Mouse (Mus musculus): ENCODE measurements around the gene Usp42.

The Usp42 gene

DNA sequence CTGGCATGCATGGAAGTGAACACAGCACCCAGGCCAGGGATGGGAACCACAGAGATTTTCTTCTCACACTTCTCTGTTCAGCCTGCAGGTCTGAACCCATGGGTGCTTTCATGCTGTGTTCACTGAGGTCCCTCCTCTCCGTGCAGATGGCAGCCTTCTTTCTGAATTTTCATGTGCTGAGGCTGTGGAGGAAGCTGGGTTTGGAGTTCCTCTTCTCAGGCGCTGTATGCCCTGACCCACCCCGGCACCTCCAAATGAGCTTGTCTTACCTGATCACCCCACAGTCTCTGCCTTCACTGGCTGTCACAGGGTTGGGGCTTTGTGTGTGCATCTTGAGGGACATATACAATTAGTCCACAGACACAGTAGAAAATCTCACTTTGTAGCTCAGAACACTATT lies 44.5 kb downstream of the Usp42 start:
- DNase-seq = no peak

DNA sequence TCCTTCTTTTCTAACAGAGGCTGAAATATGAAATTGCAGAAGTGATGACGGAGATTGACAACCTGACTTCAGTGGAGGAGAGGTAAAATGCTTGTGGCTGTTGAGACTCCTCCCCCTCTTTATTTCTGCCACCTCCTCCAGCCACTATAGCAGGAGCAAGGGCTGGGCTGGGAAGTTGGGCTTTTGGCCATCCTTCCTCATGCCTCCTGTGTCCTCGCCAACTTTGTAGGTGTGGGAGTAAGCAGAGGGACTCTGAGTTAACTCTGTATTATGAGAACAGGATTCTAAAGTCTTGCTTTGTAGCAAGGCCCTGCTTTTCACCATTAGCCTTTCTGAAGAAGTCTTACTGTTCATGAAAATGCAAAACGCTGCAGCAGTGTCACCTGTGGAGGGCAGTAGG lies 45.6 kb downstream of the Usp42 start:
- DNase-seq = no peak

DNA sequence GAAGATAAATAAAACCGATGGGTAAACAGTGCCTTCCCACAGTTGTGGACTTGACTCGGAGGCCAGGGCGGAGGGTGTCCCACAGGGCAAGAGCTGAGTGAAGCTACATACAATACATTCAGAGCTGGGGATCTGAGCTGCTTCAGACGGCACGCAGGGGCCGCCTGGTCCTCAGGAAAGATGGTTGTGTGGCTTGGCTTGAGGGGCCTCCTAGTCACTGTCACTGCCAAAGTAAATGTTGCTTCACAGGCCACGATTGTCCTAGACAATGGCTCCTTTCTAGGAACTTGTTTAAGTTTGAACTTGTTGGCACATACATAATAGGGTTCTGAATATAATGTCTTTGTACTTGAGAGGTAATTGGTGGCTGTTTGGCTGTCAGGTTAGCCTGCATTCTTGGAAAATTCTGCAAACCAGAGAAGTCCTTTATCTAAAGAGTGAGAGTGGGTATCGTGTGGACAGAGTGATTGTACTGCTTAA lies 47.1 kb downstream of the Usp42 start:
- no peak for DNase-seq

DNA sequence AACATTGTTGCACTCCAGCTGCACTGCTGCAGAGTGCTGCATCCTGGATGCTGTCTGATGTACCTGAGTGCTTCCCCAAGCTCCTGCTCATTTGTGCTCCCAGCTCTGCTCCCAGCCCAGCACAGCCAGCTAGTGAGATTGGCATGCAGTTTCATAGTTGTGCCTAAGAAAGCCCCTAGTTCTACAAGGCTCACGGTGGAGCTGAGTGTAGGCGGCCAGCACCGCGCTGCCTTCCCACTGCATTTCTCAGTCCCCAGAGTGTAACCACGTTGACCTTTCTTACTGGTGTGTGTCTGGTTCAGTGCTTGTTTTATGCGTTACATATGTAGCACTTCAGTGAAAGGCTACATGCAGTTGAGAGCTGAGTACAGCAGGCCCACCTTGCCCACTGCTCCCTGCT lies 48.4 kb downstream of the Usp42 start:
- DNase-seq = no peak

DNA sequence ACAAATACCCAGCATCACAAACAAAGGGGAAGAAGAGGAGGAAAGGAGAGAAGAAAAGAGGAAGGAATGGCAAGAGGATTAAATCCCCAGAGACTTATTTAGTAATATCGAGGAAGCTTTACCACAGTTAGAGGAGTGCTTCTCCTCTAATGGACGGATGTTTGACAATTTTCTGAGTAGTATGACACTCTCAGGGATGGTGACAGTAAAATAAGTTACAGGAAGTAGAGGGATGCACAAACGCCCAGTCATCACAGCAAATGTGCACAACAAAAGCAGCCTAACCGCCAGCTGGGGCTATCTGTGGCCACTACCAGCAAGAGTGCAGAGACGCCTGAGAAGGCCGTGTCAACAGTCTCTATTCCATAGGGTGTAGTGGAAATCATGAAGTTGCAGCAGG lies 52.4 kb downstream of the Usp42 start:
- DNase-seq = no peak

DNA sequence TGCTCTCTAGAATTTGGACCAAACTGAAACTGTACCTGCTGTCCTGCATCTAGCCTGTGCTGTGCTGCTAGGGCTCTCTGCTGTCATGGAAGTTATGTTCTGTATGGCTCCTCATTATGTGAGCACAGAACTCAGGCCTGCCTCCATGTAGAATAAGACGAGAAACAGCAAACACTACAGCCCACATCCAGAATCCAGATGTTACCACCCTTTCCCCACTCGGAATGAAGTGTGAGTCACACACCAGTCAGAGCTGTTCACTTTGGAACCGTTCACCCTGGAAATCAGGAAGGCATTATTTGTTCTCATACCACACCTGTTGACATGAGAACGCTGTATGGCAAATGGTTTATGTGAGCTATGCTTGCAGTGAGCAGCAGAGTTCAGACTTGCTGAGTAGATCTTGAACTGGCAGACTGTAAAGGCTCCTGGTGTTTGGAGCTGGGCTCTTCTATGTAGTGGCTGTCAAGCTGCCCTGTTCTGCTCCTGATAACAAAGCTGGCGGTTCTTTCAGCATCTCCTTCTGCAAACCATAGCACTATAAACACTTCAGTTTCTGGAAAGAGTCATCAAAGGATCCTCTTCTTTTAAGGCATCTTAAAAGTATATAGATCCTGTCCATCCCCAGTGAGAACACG lies 53.3 kb downstream of the Usp42 start:
- no peak for DNase-seq

DNA sequence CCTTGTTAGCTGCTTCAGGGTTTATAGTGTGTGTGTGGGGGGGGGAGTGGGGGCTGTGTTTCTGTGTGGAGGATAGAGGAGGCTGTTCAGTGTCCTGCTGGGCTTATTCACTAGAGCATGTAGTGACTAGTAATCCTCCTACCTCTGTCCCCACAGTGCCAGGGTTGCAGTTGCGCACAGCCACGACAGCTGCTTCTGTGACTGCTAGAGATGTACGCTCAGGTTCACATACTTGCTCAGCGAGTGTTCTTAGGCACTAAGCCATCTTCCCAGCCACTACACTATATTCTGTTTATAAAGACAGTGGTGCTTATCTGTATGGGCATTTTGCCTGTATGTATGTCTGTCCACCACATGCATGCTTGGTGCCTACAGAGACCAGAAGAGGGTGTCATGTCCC lies 54.7 kb downstream of the Usp42 start:
- DNase-seq = no peak

DNA sequence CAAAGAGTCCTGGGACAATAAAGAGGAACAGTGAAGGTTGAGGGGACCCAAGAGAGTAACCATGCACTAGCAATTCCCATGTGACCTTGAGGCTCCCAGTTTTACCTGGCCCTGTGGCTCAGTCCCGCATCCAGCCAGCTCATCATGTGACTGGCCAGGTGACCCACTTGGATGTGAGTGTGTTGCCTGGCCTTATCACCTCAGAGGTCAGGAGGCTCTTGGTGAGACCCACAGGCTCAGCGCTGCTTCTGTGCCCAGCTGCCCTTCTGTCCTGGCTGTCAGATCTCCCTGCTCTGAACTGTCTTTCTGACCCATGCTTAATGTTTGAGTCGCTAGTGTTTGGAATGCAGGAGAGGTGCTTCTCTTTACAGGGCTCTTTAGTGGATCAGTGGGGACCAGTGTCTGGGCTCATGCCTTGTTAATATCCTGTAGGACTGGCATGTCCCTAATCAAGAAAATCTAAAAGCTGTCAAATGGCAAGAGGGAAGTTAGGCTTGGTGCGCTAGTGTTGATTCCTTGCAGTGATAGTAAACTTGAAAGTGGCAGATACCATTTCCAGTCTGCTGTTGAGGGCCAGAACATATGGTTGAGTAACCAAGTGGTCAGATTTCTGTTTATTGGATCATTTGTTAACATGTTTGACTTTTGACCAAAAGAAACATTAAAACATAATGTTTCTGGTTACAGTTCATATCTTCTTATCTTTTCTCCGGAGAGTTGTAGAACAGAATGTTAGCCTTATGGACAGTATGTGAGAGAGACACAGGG lies 55.7 kb downstream of the Usp42 start:
- DNase-seq = no peak

DNA sequence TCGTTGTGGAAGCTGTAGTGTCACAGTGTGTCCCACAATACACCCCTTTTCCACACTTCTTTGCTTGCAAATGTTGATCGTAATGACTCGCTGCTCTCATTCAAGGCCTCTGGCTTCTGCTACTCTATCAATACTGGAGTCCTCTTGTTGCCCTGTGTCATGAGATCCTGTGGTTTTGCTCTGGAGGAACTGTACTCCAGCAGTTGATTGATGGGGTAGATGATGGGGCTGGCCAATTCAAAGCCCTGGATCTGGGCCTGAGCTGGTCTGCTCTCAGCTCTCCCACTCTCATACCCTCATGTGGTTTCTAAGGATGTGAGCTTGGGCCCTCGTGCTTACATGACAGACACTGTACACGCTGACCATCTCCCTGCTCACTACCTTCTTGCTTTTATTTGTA lies 57.5 kb downstream of the Usp42 start:
- no peak for DNase-seq

DNA sequence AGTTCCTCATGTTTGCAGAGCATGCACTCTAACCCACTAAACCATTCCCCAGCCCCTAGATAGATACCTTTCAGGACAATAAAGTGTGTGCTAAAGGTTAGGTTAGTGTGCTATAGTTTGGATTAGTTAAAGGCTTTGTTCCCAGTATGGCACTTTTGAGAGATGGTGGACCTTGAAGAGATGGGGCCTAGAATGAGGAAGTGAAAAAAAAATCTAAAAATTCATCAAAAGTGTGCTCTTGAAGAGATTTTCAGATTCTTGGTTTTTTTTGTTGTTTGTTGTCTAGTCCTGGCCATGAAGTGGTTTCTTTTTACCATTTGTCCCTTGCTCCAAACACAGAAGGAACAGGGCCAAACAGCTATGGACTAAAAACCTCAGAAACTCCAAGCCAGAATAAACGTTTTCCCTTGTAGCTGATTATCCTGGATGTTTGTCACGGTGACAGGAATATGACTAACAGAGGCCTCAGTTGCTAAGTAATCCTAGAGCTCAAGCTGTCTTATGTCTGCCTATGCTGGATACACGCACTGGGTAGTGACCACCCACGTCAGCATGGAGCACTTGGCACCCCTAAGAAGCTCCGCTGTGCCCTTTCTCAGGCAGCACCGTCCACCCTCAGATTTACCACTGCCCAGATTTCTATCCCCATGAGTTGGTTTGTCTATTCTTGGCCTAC lies 61.2 kb downstream of the Usp42 start:
- DNase-seq = no peak

DNA sequence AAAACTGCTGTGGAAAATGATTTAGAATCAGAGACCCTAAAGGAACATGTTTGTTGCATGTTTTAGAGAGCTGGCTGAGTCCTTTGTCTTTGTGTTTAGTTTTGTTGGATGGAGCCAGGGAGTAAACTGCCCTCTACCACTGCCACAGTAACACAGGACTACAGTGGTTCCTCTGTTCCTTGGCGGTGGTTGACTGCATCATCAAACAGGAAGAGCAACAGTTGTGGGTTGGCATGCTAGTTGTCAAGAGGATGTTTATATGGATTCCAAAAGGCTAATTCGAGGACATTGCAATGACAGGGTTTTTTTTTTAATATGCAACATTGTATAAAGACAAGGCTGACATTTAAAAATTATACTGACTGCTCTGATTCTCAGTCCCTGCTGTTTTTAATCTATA lies 62.2 kb downstream of the Usp42 start:
- no peak for DNase-seq

DNA sequence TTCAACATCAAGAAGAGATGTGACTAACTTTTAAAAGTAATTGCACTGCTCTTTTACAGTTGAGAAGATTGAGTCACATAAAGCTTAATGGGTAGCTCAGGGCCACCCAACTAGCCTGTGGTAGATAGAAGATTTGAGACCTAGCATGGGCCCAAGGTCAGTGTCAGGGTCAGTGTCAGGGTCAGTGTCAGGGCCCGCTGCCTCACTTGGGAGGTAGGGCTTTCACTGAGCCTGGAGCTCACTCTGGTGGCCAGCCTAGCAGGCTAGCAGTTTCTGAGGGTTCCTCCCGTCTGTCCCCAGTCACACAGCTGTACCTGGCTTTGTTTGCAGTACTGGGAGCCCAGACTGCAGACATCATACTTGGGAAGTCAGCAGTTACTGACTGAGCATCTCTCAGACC lies 62.7 kb downstream of the Usp42 start:
- DNase-seq = no peak

DNA sequence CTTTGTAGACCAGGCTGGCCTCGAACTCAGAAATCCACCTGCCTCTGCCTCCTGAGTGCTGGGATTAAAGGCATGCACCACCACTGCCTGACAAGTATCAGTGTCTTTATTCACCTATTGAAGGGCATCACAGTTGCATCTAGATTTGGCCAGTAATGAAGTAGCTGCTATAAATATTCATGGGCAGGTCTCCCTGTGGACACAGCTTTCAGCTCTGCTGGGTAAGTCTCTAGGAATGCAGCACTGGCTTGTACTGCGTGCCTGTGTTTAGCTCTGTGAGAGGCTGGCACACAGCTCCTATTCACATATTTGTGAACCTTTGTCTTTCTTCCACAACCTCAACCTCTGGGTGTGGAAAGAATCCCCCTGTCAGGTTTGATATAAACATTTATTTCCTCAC lies 63.2 kb downstream of the Usp42 start:
- no peak for DNase-seq

DNA sequence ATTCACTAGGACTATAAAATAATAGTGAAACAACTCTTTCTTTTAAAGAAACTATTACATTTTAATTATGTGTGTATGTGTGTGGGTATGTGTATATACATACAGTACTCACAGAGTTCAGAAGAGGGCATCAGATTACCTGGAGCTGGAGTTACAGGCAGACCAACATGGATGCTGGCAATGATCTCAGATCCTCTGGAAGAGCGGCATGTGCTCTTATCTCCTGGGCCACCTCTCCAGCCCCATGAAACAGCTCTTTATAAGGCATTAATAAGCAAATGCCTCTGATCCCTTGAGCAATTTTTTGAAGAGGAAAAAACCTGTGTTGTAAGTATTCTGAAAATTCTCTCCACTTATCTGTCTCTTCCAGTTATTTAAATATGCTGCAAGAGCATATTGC lies 66.1 kb downstream of the Usp42 start:
- no peak for DNase-seq

DNA sequence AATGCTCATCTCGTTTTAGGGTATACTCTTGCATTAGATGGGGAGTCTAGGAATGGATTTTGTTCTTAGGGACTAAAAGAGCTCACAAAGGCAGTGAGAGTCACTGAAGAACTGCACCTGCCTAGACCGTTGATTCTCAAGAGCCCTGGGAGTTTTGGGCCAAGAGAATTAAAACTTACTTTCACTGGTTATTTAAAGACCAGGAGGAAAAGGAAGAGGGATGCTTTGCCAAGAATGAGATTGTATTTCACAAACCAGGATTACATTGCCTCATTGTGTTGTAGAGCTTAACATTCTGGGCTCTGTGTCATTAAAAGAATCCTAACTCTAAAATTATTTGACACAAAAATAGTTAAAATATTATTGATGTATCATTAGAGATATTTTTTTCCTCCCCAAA lies 66.5 kb downstream of the Usp42 start:
- DNase-seq = no peak

DNA sequence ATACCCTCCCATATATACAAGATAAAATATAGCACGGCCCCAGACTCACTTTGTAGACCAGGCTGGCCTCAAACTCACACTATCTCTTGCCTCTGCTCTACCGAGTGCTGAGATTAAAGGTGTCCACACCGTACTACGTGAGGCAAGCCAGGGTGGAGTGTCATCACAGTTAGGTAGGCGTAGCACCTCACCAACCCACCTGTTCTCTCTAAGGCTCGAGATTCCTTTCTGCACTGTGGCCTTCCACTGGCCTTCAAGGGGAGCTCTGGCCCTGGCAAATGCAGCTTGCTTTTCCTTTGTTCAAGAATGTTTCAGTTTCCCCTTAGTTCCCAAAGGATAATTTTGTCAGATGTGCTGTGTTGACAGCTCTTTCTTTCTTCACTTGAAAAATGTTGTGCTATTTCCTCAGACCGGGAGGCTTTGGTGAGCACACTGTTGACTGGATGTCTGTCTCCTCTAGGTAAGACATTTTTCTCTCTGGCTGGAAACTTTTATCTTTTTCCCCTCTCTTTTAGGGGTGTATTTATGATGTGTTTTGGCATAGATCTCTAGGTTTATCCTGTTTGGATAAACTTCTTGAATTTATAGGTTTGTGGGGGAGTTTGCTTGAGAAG lies 68.9 kb downstream of the Usp42 start:
- DNase-seq = no peak
